Mouse (Mus musculus): ENCODE measurements around the gene Rbm34. TPM values are rescaled to one million over a fixed set of nuclear protein-coding genes. Genes with fewer than 3 reads are reported as not detected.

Rbm34 gene
- total and polyA plus RNA-seq, 3 experiments = 0.90 to 4.1 (median 2.8) TPM

GRCm38 (mm10) chr8:126909371-126909802 is 61.5 kb downstream of the Rbm34 start:
- Histone ChIP-seq H3K27ac (no peak overlapping the region), H3K36me3 (ENCODE audit: control insufficient read depth, insufficient read depth, low read length) (no peaks in the 10 kb centered on the region), H3K27me3 (ENCODE audit: control insufficient read depth, insufficient read depth, low read length) (no peaks in the 10 kb centered on the region), H3K4me3 (no peak overlapping the region), H3K79me2 (replicated peaks; ENCODE audit: control insufficient read depth, insufficient read depth, low read length) (no peaks in the 10 kb centered on the region), H3K9ac (ENCODE audit: low read depth, low read length) (no peak overlapping the region), H3K4me1 (ENCODE audit: control insufficient read depth, insufficient read depth, low read length) (peaks cover 21% of the 10 kb centered on the region)
- 56% methylated on average over 10 of the region's 10 CpGs for WGBS
- DNase-seq = peak; percentile 43 to 47
- TF ChIP-seq POLR2A (IDR thresholded peaks at IDR 0.05; ENCODE audit: insufficient read depth, low read depth, low read length) = no peak
- no peak for TF ChIP-seq EP300 (IDR thresholded peaks at IDR 0.05; ENCODE audit: insufficient read depth, low read depth, low read length)
- no peak for TF ChIP-seq CTCF (IDR thresholded peaks at IDR 0.05)
- intact Hi-C loops (cut with DNase I) = loop anchor here (2.0 kb wide), 1 partner anchor 17 kb away; no protein-coding TSS in a partner anchor

GRCm38 (mm10) chr8:126908805-126909204 is 62.1 kb downstream of the Rbm34 start:
- intact Hi-C loops (cut with DNase I) = loop anchor here (2.0 kb wide), 1 partner anchor 16 kb away; no protein-coding TSS in a partner anchor
- Histone ChIP-seq H3K4me1 (ENCODE audit: control insufficient read depth, insufficient read depth, low read length) (peaks cover 19% of the 10 kb centered on the region), H3K79me2 (replicated peaks; ENCODE audit: control insufficient read depth, insufficient read depth, low read length) (no peaks in the 10 kb centered on the region), H3K27ac (no peak overlapping the region), H3K27me3 (ENCODE audit: control insufficient read depth, insufficient read depth, low read length) (no peaks in the 10 kb centered on the region), H3K36me3 (ENCODE audit: control insufficient read depth, insufficient read depth, low read length) (no peaks in the 10 kb centered on the region), H3K4me3 (no peak overlapping the region), H3K9ac (ENCODE audit: low read depth, low read length) (no peak overlapping the region)
- no peak for TF ChIP-seq EP300 (IDR thresholded peaks at IDR 0.05; ENCODE audit: insufficient read depth, low read depth, low read length)
- peak; percentile 22; the same call in 1 of the 2 replicates for TF ChIP-seq CTCF (IDR thresholded peaks at IDR 0.05)
- DNase-seq = peak in 1 of 2 experiments; percentile 59
- WGBS = 70% methylated on average over 6 of the region's 6 CpGs

- no peaks in the 10 kb centered on the region for H3K36me3 ChIP-seq (ENCODE audit: control insufficient read depth, insufficient read depth, low read length)
- intact Hi-C loops (cut with DNase I) = loop anchor here (2.0 kb wide), 1 partner anchor 15 kb away; no protein-coding TSS in a partner anchor
- DNase-seq = no peak
- 92% methylated on average over 9 of the region's 9 CpGs for WGBS
- TF ChIP-seq EP300 (IDR thresholded peaks at IDR 0.05; ENCODE audit: insufficient read depth, low read depth, low read length) (no peak), CTCF (IDR thresholded peaks at IDR 0.05) (no peak), POLR2A (IDR thresholded peaks at IDR 0.05; ENCODE audit: insufficient read depth, low read depth, low read length) (no peak)
- H3K27ac ChIP-seq = no peak overlapping the region
- no peak overlapping the region for H3K9ac ChIP-seq (ENCODE audit: low read depth, low read length)
- no peaks in the 10 kb centered on the region for H3K79me2 ChIP-seq (replicated peaks; ENCODE audit: control insufficient read depth, insufficient read depth, low read length)
- H3K27me3 ChIP-seq (ENCODE audit: control insufficient read depth, insufficient read depth, low read length) = no peaks in the 10 kb centered on the region
- no peak overlapping the region for H3K4me3 ChIP-seq
- H3K4me1 ChIP-seq (ENCODE audit: control insufficient read depth, insufficient read depth, low read length) = peaks cover 10% of the 10 kb centered on the region
Measured at GRCm38 (mm10) chr8:126907968-126908367, 62.9 kb downstream of the Rbm34 start.

DNA sequence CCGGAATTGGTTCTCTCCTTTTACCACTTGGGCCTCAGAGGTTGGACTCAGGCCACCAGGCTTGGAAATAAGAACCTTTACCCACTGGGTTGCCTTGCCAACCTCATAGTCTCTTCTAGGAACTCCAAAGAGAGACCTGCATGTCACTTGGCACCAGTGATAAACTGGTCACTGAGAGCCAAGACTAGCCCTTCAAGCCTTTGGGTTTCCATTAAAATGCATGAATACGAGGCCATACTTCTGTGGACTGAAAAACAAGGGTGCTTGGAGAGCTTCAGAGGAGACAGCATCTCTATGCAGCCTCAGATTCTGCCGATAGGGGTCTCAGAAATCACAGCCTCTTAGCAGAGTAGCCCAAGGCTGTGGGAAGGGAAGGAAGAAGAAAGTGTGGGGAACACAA is 63.5 kb downstream of the Rbm34 start:
- intact Hi-C loops (cut with DNase I) = no loop called here

GRCm38 (mm10) chr8:126905387-126905786 is 65.5 kb downstream of the Rbm34 start:
- H3K36me3 ChIP-seq (ENCODE audit: control insufficient read depth, insufficient read depth, low read length) = no peaks in the 10 kb centered on the region
- WGBS = 99% methylated on average over 3 of the region's 3 CpGs
- no peak overlapping the region for H3K4me3 ChIP-seq
- H3K27me3 ChIP-seq (ENCODE audit: control insufficient read depth, insufficient read depth, low read length) = no peaks in the 10 kb centered on the region
- peaks cover 10% of the 10 kb centered on the region for H3K4me1 ChIP-seq (ENCODE audit: control insufficient read depth, insufficient read depth, low read length)
- intact Hi-C loops (cut with DNase I) = no loop called here
- H3K9ac ChIP-seq (ENCODE audit: low read depth, low read length) = no peak overlapping the region
- no peaks in the 10 kb centered on the region for H3K79me2 ChIP-seq (replicated peaks; ENCODE audit: control insufficient read depth, insufficient read depth, low read length)
- no peak for TF ChIP-seq EP300 (IDR thresholded peaks at IDR 0.05; ENCODE audit: insufficient read depth, low read depth, low read length)
- peak; percentile 43 for TF ChIP-seq CTCF (IDR thresholded peaks at IDR 0.05)
- H3K27ac ChIP-seq = no peak overlapping the region
- DNase-seq = no peak

More for the DNA sequence above, 63.5 kb downstream of the Rbm34 start:
- Histone ChIP-seq H3K4me1 (ENCODE audit: control insufficient read depth, insufficient read depth, low read length) (peaks cover 10% of the 10 kb centered on the region), H3K27me3 (ENCODE audit: control insufficient read depth, insufficient read depth, low read length) (no peaks in the 10 kb centered on the region), H3K27ac (no peak overlapping the region), H3K9ac (ENCODE audit: low read depth, low read length) (no peak overlapping the region), H3K79me2 (replicated peaks; ENCODE audit: control insufficient read depth, insufficient read depth, low read length) (no peaks in the 10 kb centered on the region), H3K4me3 (no peak overlapping the region), H3K36me3 (ENCODE audit: control insufficient read depth, insufficient read depth, low read length) (no peaks in the 10 kb centered on the region)
- TF ChIP-seq EP300 (IDR thresholded peaks at IDR 0.05; ENCODE audit: insufficient read depth, low read depth, low read length) (no peak), POLR2A (IDR thresholded peaks at IDR 0.05; ENCODE audit: insufficient read depth, low read depth, low read length) (no peak), CTCF (IDR thresholded peaks at IDR 0.05) (no peak)
- no peak for DNase-seq
- WGBS = 85% methylated on average over 3 of the region's 3 CpGs

- H3K4me1 ChIP-seq (ENCODE audit: control insufficient read depth, insufficient read depth, low read length) = peaks cover 4% of the 10 kb centered on the region
- no peak overlapping the region for H3K4me3 ChIP-seq
- TF ChIP-seq EP300 (IDR thresholded peaks at IDR 0.05; ENCODE audit: insufficient read depth, low read depth, low read length) = no peak
- no peak for TF ChIP-seq POLR2A (IDR thresholded peaks at IDR 0.05; ENCODE audit: insufficient read depth, low read depth, low read length)
- no peak for TF ChIP-seq CTCF (IDR thresholded peaks at IDR 0.05)
- WGBS = 93% methylated on average over 9 of the region's 9 CpGs
- DNase-seq = no peak
- no peak overlapping the region for H3K9ac ChIP-seq (ENCODE audit: low read depth, low read length)
- H3K27ac ChIP-seq = no peak overlapping the region
- H3K27me3 ChIP-seq (ENCODE audit: control insufficient read depth, insufficient read depth, low read length) = no peaks in the 10 kb centered on the region
- intact Hi-C loops (cut with DNase I) = no loop called here
- H3K36me3 ChIP-seq (ENCODE audit: control insufficient read depth, insufficient read depth, low read length) = no peaks in the 10 kb centered on the region
- H3K79me2 ChIP-seq (replicated peaks; ENCODE audit: control insufficient read depth, insufficient read depth, low read length) = no peaks in the 10 kb centered on the region
Measured at GRCm38 (mm10) chr8:126903927-126904326, 66.9 kb downstream of the Rbm34 start.
